Mouse (Mus musculus): ENCODE measurements around the gene Sun5.

The Sun5 gene

GRCm38 (mm10) chr2:153870984-153871383 is at the start of gene Sun5:
Gene Sun5 (minus strand): TSS chr2:153871084.
- no peaks in the 10 kb centered on the region for H3K36me3 ChIP-seq (ENCODE audit: insufficient read depth, low read length)
- TF ChIP-seq NANOG (IDR thresholded peaks at IDR 0.05; ENCODE audit: borderline replicate concordance, low read length) (no peak), CTCF (conservative IDR thresholded peaks at IDR 0.05; ENCODE audit: low read length) (no peak), POU5F1 (IDR thresholded peaks at IDR 0.05; ENCODE audit: borderline replicate concordance, low read length) (no peak)
- no peak within 1 kb of the TSS for H3K4me3 ChIP-seq (replicated peaks; ENCODE audit: low read length)
- peaks cover 2% of the 10 kb centered on the region; the same call in 1 of the 2 replicates for H3K27me3 ChIP-seq (ENCODE audit: insufficient read depth, low read length)
- no peaks in the 10 kb centered on the region for H3K9me3 ChIP-seq (ENCODE audit: low read length)
- no peaks in the 10 kb centered on the region for H3K4me1 ChIP-seq (replicated peaks; ENCODE audit: low read depth, low read length)

GRCm38 (mm10) chr2:153917930-153918329 is 47.0 kb upstream of the Sun5 start, which contains the start of gene Bpifb3:
Gene Bpifb3 (plus strand): TSS chr2:153918230.
- H3K4me1 ChIP-seq (replicated peaks; ENCODE audit: low read depth, low read length): no peaks in the 10 kb centered on the region
- TF ChIP-seq NANOG (IDR thresholded peaks at IDR 0.05; ENCODE audit: borderline replicate concordance, low read length) (no peak), CTCF (conservative IDR thresholded peaks at IDR 0.05; ENCODE audit: low read length) (no peak), POU5F1 (IDR thresholded peaks at IDR 0.05; ENCODE audit: borderline replicate concordance, low read length) (no peak)
- no peaks in the 10 kb centered on the region for H3K27me3 ChIP-seq (ENCODE audit: insufficient read depth, low read length)
- H3K4me3 ChIP-seq (replicated peaks; ENCODE audit: low read length): no peak within 1 kb of the TSS
- H3K9me3 ChIP-seq (ENCODE audit: low read length): peaks cover 9% of the 10 kb centered on the region; the same call in 1 of the 2 replicates
- no peaks in the 10 kb centered on the region for H3K36me3 ChIP-seq (ENCODE audit: insufficient read depth, low read length)

GRCm38 (mm10) chr2:153914151-153914550 is 43.3 kb upstream of the Sun5 start:
- Histone ChIP-seq H3K36me3 (ENCODE audit: insufficient read depth, low read length) (no peaks in the 10 kb centered on the region), H3K4me3 (replicated peaks; ENCODE audit: low read length) (no peak overlapping the region), H3K27me3 (ENCODE audit: insufficient read depth, low read length) (no peaks in the 10 kb centered on the region), H3K4me1 (replicated peaks; ENCODE audit: low read depth, low read length) (no peaks in the 10 kb centered on the region), H3K9me3 (ENCODE audit: low read length) (no peaks in the 10 kb centered on the region)
- TF ChIP-seq NANOG (IDR thresholded peaks at IDR 0.05; ENCODE audit: borderline replicate concordance, low read length) (no peak), CTCF (conservative IDR thresholded peaks at IDR 0.05; ENCODE audit: low read length) (no peak), POU5F1 (IDR thresholded peaks at IDR 0.05; ENCODE audit: borderline replicate concordance, low read length) (no peak)

GRCm38 (mm10) chr2:153906626-153907025 is 35.7 kb upstream of the Sun5 start:
- Histone ChIP-seq H3K9me3 (ENCODE audit: low read length) (no peaks in the 10 kb centered on the region), H3K36me3 (ENCODE audit: insufficient read depth, low read length) (no peaks in the 10 kb centered on the region), H3K27me3 (ENCODE audit: insufficient read depth, low read length) (no peaks in the 10 kb centered on the region), H3K4me1 (replicated peaks; ENCODE audit: low read depth, low read length) (no peaks in the 10 kb centered on the region), H3K4me3 (replicated peaks; ENCODE audit: low read length) (no peak overlapping the region)
- TF ChIP-seq NANOG (IDR thresholded peaks at IDR 0.05; ENCODE audit: borderline replicate concordance, low read length) (no peak), CTCF (conservative IDR thresholded peaks at IDR 0.05; ENCODE audit: low read length) (no peak), POU5F1 (IDR thresholded peaks at IDR 0.05; ENCODE audit: borderline replicate concordance, low read length) (no peak)

- no peaks in the 10 kb centered on the region for H3K36me3 ChIP-seq (ENCODE audit: insufficient read depth, low read length)
- H3K27me3 ChIP-seq (ENCODE audit: insufficient read depth, low read length): no peaks in the 10 kb centered on the region
- TF ChIP-seq CTCF (conservative IDR thresholded peaks at IDR 0.05; ENCODE audit: low read length) (no peak), NANOG (IDR thresholded peaks at IDR 0.05; ENCODE audit: borderline replicate concordance, low read length) (no peak), POU5F1 (IDR thresholded peaks at IDR 0.05; ENCODE audit: borderline replicate concordance, low read length) (no peak)
- H3K4me1 ChIP-seq (replicated peaks; ENCODE audit: low read depth, low read length): no peaks in the 10 kb centered on the region
- no peak overlapping the region for H3K4me3 ChIP-seq (replicated peaks; ENCODE audit: low read length)
- H3K9me3 ChIP-seq (ENCODE audit: low read length): no peaks in the 10 kb centered on the region
Observed at GRCm38 (mm10) chr2:153902726-153903125, 31.8 kb upstream of the Sun5 start.

- H3K9me3 ChIP-seq (ENCODE audit: low read length): no peaks in the 10 kb centered on the region
- no peaks in the 10 kb centered on the region for H3K4me1 ChIP-seq (replicated peaks; ENCODE audit: low read depth, low read length)
- H3K4me3 ChIP-seq (replicated peaks; ENCODE audit: low read length): no peak within 1 kb of the TSS
- no peak for TF ChIP-seq POU5F1 (IDR thresholded peaks at IDR 0.05; ENCODE audit: borderline replicate concordance, low read length)
- no peak for TF ChIP-seq CTCF (conservative IDR thresholded peaks at IDR 0.05; ENCODE audit: low read length)
- TF ChIP-seq NANOG (IDR thresholded peaks at IDR 0.05; ENCODE audit: borderline replicate concordance, low read length): no peak
- peaks cover 7% of the 10 kb centered on the region; the same call in 1 of the 2 replicates for H3K27me3 ChIP-seq (ENCODE audit: insufficient read depth, low read length)
- H3K36me3 ChIP-seq (ENCODE audit: insufficient read depth, low read length): no peaks in the 10 kb centered on the region
Observed at GRCm38 (mm10) chr2:153900088-153900487, 29.2 kb upstream of the Sun5 start, which contains the start of gene Bpifb6. Gene Bpifb6 (plus strand): TSS chr2:153900388.

- Histone ChIP-seq H3K9me3 (ENCODE audit: low read length) (no peaks in the 10 kb centered on the region), H3K27me3 (ENCODE audit: insufficient read depth, low read length) (peaks cover 9% of the 10 kb centered on the region; the same call in 1 of the 2 replicates), H3K36me3 (ENCODE audit: insufficient read depth, low read length) (no peaks in the 10 kb centered on the region), H3K4me1 (replicated peaks; ENCODE audit: low read depth, low read length) (no peaks in the 10 kb centered on the region), H3K4me3 (replicated peaks; ENCODE audit: low read length) (no peak overlapping the region)
- TF ChIP-seq POU5F1 (IDR thresholded peaks at IDR 0.05; ENCODE audit: borderline replicate concordance, low read length): no peak
- no peak for TF ChIP-seq CTCF (conservative IDR thresholded peaks at IDR 0.05; ENCODE audit: low read length)
- TF ChIP-seq NANOG (IDR thresholded peaks at IDR 0.05; ENCODE audit: borderline replicate concordance, low read length): no peak
Observed at GRCm38 (mm10) chr2:153899111-153899510, 28.2 kb upstream of the Sun5 start.

GRCm38 (mm10) chr2:153874745-153875144 is 3.9 kb upstream of the Sun5 start, which contains the start of gene Bpifb2:
Gene Bpifb2 (plus strand): TSS chr2:153875045.
- H3K9me3 ChIP-seq (ENCODE audit: low read length): no peaks in the 10 kb centered on the region
- H3K27me3 ChIP-seq (ENCODE audit: insufficient read depth, low read length): no peaks in the 10 kb centered on the region; the same call in 1 of the 2 replicates
- no peaks in the 10 kb centered on the region for H3K36me3 ChIP-seq (ENCODE audit: insufficient read depth, low read length)
- TF ChIP-seq POU5F1 (IDR thresholded peaks at IDR 0.05; ENCODE audit: borderline replicate concordance, low read length) (no peak), NANOG (IDR thresholded peaks at IDR 0.05; ENCODE audit: borderline replicate concordance, low read length) (no peak), CTCF (conservative IDR thresholded peaks at IDR 0.05; ENCODE audit: low read length) (no peak)
- H3K4me1 ChIP-seq (replicated peaks; ENCODE audit: low read depth, low read length): no peaks in the 10 kb centered on the region
- H3K4me3 ChIP-seq (replicated peaks; ENCODE audit: low read length): no peak within 1 kb of the TSS

- H3K36me3 ChIP-seq (ENCODE audit: insufficient read depth, low read length): no peaks in the 10 kb centered on the region
- H3K27me3 ChIP-seq (ENCODE audit: insufficient read depth, low read length): peaks cover 22% of the 10 kb centered on the region
- no peaks in the 10 kb centered on the region for H3K9me3 ChIP-seq (ENCODE audit: low read length)
- TF ChIP-seq NANOG (IDR thresholded peaks at IDR 0.05; ENCODE audit: borderline replicate concordance, low read length) (no peak), CTCF (conservative IDR thresholded peaks at IDR 0.05; ENCODE audit: low read length) (no peak), POU5F1 (IDR thresholded peaks at IDR 0.05; ENCODE audit: borderline replicate concordance, low read length) (no peak)
- H3K4me1 ChIP-seq (replicated peaks; ENCODE audit: low read depth, low read length): no peaks in the 10 kb centered on the region
- H3K4me3 ChIP-seq (replicated peaks; ENCODE audit: low read length): no peak overlapping the region
Observed at GRCm38 (mm10) chr2:153861960-153862359, 8.9 kb downstream of the Sun5 start.

Measured in E14TG2a.4 (cell line).